21 mouse cellular contexts compared by ENCODE assay signal in genomic region chr9:84319338-84319737, GRCm38 (mm10).
DNase-seq lines count a peak whose midpoint lies in the region; ATAC-seq and TF ChIP-seq lines count a peak whose summit lies in the region.
"Had no signal": no experiment of that assay in that cellular context is flagged by ENCODE, and none has a peak within 500 bp of the region (broad histone marks: within the 10 kb centered on the region; RNA-seq: fewer than 3 reads in every experiment).

No protein-coding gene starts in this region.

- H3K36me3 ChIP-seq in limb, embryonic 13.5 days: no peaks in the 10 kb centered on the region
- H3K36me3 ChIP-seq in limb, embryonic 10.5 days: no peaks in the 10 kb centered on the region
- H3K36me3 ChIP-seq in limb, embryonic 14.5 days (ENCODE audit: control insufficient read depth, insufficient read depth, low read length): no peaks in the 10 kb centered on the region
- no peaks in the 10 kb centered on the region for H3K36me3 ChIP-seq in heart, embryonic 10.5 days
- H3K36me3 ChIP-seq: embryonic facial prominence, embryonic 15.5 days; forebrain, embryonic 15.5 days; hindbrain, embryonic 15.5 days had no signal

- no peak for TF ChIP-seq POLR2A in limb, embryonic 14.5 days (IDR thresholded peaks at IDR 0.05; ENCODE audit: borderline replicate concordance, extremely low read depth, insufficient read depth, insufficient read length)

- no peak overlapping the region for H3K27ac ChIP-seq in limb, embryonic 13.5 days
- no peak overlapping the region for H3K27ac ChIP-seq in limb, embryonic 10.5 days
- H3K27ac ChIP-seq in limb, embryonic 14.5 days (replicated peaks; ENCODE audit: low read depth, low read length): no peak overlapping the region
- H3K27ac ChIP-seq in heart, embryonic 10.5 days: no peak overlapping the region
- H3K27ac ChIP-seq: embryonic facial prominence, embryonic 15.5 days; forebrain, embryonic 15.5 days; hindbrain, embryonic 15.5 days had no signal

- no peaks in the 10 kb centered on the region for H3K27me3 ChIP-seq in limb, embryonic 13.5 days
- no peaks in the 10 kb centered on the region for H3K27me3 ChIP-seq in limb, embryonic 10.5 days (ENCODE audit: low read depth, poor library complexity, severe bottlenecking)
- H3K27me3 ChIP-seq in limb, embryonic 14.5 days (ENCODE audit: control insufficient read depth, insufficient read depth, low read length): no peaks in the 10 kb centered on the region
- H3K27me3 ChIP-seq in heart, embryonic 10.5 days (ENCODE audit: insufficient read depth, poor library complexity, severe bottlenecking): no peaks in the 10 kb centered on the region
- H3K27me3 ChIP-seq: embryonic facial prominence, embryonic 15.5 days; forebrain, embryonic 15.5 days; hindbrain, embryonic 15.5 days; Patski had no signal

- H3K9me3 ChIP-seq in limb, embryonic 13.5 days: no peaks in the 10 kb centered on the region
- no peaks in the 10 kb centered on the region for H3K9me3 ChIP-seq in limb, embryonic 10.5 days (replicated peaks)
- H3K9me3 ChIP-seq in limb, embryonic 14.5 days (ENCODE audit: control insufficient read depth, low read length): no peaks in the 10 kb centered on the region
- no peaks in the 10 kb centered on the region for H3K9me3 ChIP-seq in heart, embryonic 10.5 days
- H3K9me3 ChIP-seq: embryonic facial prominence, embryonic 15.5 days; forebrain, embryonic 15.5 days; hindbrain, embryonic 15.5 days had no signal

- peak; percentile 5 for DNase-seq in embryo, embryonic 10.5 days (ENCODE audit: low spot score)
- no peak for DNase-seq in embryo, embryonic 11 days
- DNase-seq in limb, embryonic 10.5 days (ENCODE audit: low spot score): no peak
- peak; percentile 17 for DNase-seq in 3T3-L1 (ENCODE audit: low read depth, low spot score)
- peak; percentile 31 for DNase-seq in limb, embryonic 14.5 days (ENCODE audit: low spot score)
- DNase-seq in heart, embryonic 10.5 days (ENCODE audit: low spot score): no peak
- no peak for DNase-seq in left cerebral cortex, postnatal 4 days
- DNase-seq: adrenal gland, postnatal 14 days; cerebellum, adult 2 months; cerebellum, postnatal 14 days; gastrocnemius, postnatal 36 days; heart, adult 11 months; heart, postnatal 10 days; heart, postnatal 4 days had no signal

- peaks cover 13% of the 10 kb centered on the region; the same call in 1 of the 2 replicates for H3K4me1 ChIP-seq in limb, embryonic 13.5 days
- H3K4me1 ChIP-seq in limb, embryonic 10.5 days: no peaks in the 10 kb centered on the region
- peaks cover 2% of the 10 kb centered on the region; the same call in 1 of the 2 replicates for H3K4me1 ChIP-seq in limb, embryonic 14.5 days (ENCODE audit: control insufficient read depth, insufficient read depth, low read length)
- H3K4me1 ChIP-seq in heart, embryonic 10.5 days: no peaks in the 10 kb centered on the region
- H3K4me1 ChIP-seq: embryonic facial prominence, embryonic 15.5 days; forebrain, embryonic 15.5 days had no signal

- ATAC-seq in limb, embryonic 13.5 days (ENCODE audit: low FRiP score, low read depth): peak; percentile 75
- ATAC-seq in limb, embryonic 14.5 days (ENCODE audit: low FRiP score, low read depth): peak; percentile 50
- ATAC-seq: activated CD4-positive, CD25-positive, alpha-beta regulatory T cell, adult 4 months; forebrain, embryonic 15.5 days; inflammation-experienced regulatory T-cells, adult 6 months; Patski had no signal

- no peak overlapping the region for H3K9ac ChIP-seq in limb, embryonic 13.5 days
- no peak overlapping the region for H3K9ac ChIP-seq in limb, embryonic 14.5 days (ENCODE audit: low read depth, low read length, severe bottlenecking)
- H3K9ac ChIP-seq: embryonic facial prominence, embryonic 15.5 days; forebrain, embryonic 15.5 days; hindbrain, embryonic 15.5 days had no signal

- no peak overlapping the region for H3K4me2 ChIP-seq in limb, embryonic 13.5 days (replicated peaks)
- H3K4me2 ChIP-seq in limb, embryonic 14.5 days (replicated peaks; ENCODE audit: low read depth, low read length, severe bottlenecking): no peak overlapping the region
- H3K4me2 ChIP-seq: embryonic facial prominence, embryonic 15.5 days; forebrain, embryonic 15.5 days; hindbrain, embryonic 15.5 days had no signal

- intact Hi-C loops in left cerebral cortex, postnatal 4 days (cut with DNase I): no loop called here

- WGBS in limb, embryonic 13.5 days: 34% methylated on average over 2 of the region's 2 CpGs
- 84% methylated on average over 2 of the region's 2 CpGs for WGBS in limb, embryonic 10.5 days
- 32% methylated on average over 2 of the region's 2 CpGs for WGBS in limb, embryonic 14.5 days
- 68% methylated on average over 2 of the region's 2 CpGs for WGBS in heart, embryonic 10.5 days

- H3K4me3 ChIP-seq in limb, embryonic 13.5 days: no peak overlapping the region
- no peak overlapping the region for H3K4me3 ChIP-seq in limb, embryonic 10.5 days
- no peak overlapping the region for H3K4me3 ChIP-seq in limb, embryonic 14.5 days (replicated peaks; ENCODE audit: low read length)
- no peak overlapping the region for H3K4me3 ChIP-seq in heart, embryonic 10.5 days
- H3K4me3 ChIP-seq: embryonic facial prominence, embryonic 15.5 days; forebrain, embryonic 15.5 days; hindbrain, embryonic 15.5 days had no signal

Comparison
In these comparisons a context has a peak if more than half of its experiments do, and no peak if none do; other contexts are left out.
1. DNase-seq: peak in embryo, embryonic 10.5 days (single experiment), 3T3-L1 (single experiment) and limb, embryonic 14.5 days (single experiment); none in embryo, embryonic 11 days (single experiment), limb, embryonic 10.5 days (single experiment), heart, embryonic 10.5 days (single experiment) and left cerebral cortex, postnatal 4 days (single experiment).